Mouse (Mus musculus): ENCODE data around the gene Camkk1.
A peak's percentile ranks its signal among the peaks of the same experiment; 100 is the strongest.

Camkk1 gene

GRCm38 (mm10) chr11:73018471-73019146 is at the start of gene Camkk1:
Gene Camkk1 (plus strand): TSS chr11:73019008.
- peak; percentile 95 for DNase-seq

- no peak for DNase-seq
Observed at GRCm38 (mm10) chr11:72974995-72975503, 43.8 kb upstream of the Camkk1 start.

- DNase-seq = no peak
Observed at GRCm38 (mm10) chr11:72982516-72982915, 36.3 kb upstream of the Camkk1 start.

GRCm38 (mm10) chr11:72983283-72983682 is 35.5 kb upstream of the Camkk1 start:
- peak; percentile 26 for DNase-seq

- no peak for DNase-seq
Observed at GRCm38 (mm10) chr11:72986745-72987144, 32.1 kb upstream of the Camkk1 start.

GRCm38 (mm10) chr11:72987234-72987633 is 31.6 kb upstream of the Camkk1 start:
- no peak for DNase-seq

- no peak for DNase-seq
Observed at GRCm38 (mm10) chr11:72987807-72988206, 31.0 kb upstream of the Camkk1 start.

- DNase-seq = no peak
Observed at GRCm38 (mm10) chr11:72989044-72989443, 29.8 kb upstream of the Camkk1 start.

- no peak for DNase-seq
Observed at GRCm38 (mm10) chr11:72990688-72991087, 28.1 kb upstream of the Camkk1 start.

- no peak for DNase-seq
Observed at GRCm38 (mm10) chr11:72991961-72992360, 26.8 kb upstream of the Camkk1 start.

- DNase-seq = no peak
Observed at GRCm38 (mm10) chr11:72996346-72996745, 22.5 kb upstream of the Camkk1 start.

- DNase-seq = no peak
Observed at GRCm38 (mm10) chr11:72996781-72997180, 22.0 kb upstream of the Camkk1 start.

GRCm38 (mm10) chr11:72997529-72998326 is 21.1 kb upstream of the Camkk1 start:
- peak; percentile 20 for DNase-seq

GRCm38 (mm10) chr11:72998771-72999170 is 20.0 kb upstream of the Camkk1 start, which contains the start of gene P2rx1:
Gene P2rx1 (plus strand): TSS chr11:72999103.
- DNase-seq = peak; percentile 25

- peak; percentile 77 for DNase-seq
Observed at GRCm38 (mm10) chr11:73001029-73001428, 17.8 kb upstream of the Camkk1 start.

- DNase-seq = peak; percentile 82
Observed at GRCm38 (mm10) chr11:73006377-73006776, 12.4 kb upstream of the Camkk1 start.

- no peak for DNase-seq
Observed at GRCm38 (mm10) chr11:73007113-73007512, 11.7 kb upstream of the Camkk1 start.

- peak; percentile 72 for DNase-seq
Observed at GRCm38 (mm10) chr11:73007698-73008481, 10.9 kb upstream of the Camkk1 start.

GRCm38 (mm10) chr11:73008826-73009225 is 10.0 kb upstream of the Camkk1 start:
- DNase-seq = no peak

GRCm38 (mm10) chr11:73009531-73010274 is 9.1 kb upstream of the Camkk1 start:
- no peak for DNase-seq

- DNase-seq = no peak
Observed at GRCm38 (mm10) chr11:73013981-73014380, 4.8 kb upstream of the Camkk1 start.

- no peak for DNase-seq
Observed at GRCm38 (mm10) chr11:73014831-73015344, 3.9 kb upstream of the Camkk1 start.

All from embryo, embryonic 11 days (tissue).